Mouse (Mus musculus): ENCODE results near the gene Pkp4. TPM values are rescaled to one million over a fixed set of nuclear protein-coding genes. Genes with fewer than 3 reads are reported as not detected.

The Pkp4 gene
- polyA plus RNA-seq, 1 experiment, result 203 TPM

- DNase-seq, result no peak
- TF ChIP-seq POLR2A (IDR thresholded peaks at IDR 0.05; ENCODE audit: borderline replicate concordance, insufficient read depth, low read length), result no peak
- TF ChIP-seq CTCF (IDR thresholded peaks at IDR 0.05; ENCODE audit: borderline replicate concordance, insufficient read depth, low read depth, low read length), result no peak
- WGBS, result 68% methylated on average over 5 of the region's 5 CpGs
- H3K4me1 ChIP-seq (ENCODE audit: control insufficient read depth, insufficient read depth, low read length), result peaks cover 29% of the 10 kb centered on the region
- H3K27me3 ChIP-seq (ENCODE audit: control insufficient read depth, insufficient read depth, low read length), result no peaks in the 10 kb centered on the region
- no peak overlapping the region for H3K27ac ChIP-seq (ENCODE audit: insufficient read depth, low read length)
- no peak overlapping the region for H3K4me3 ChIP-seq (replicated peaks; ENCODE audit: insufficient read depth, low read depth, low read length)
These were observed 32.5 kb downstream of the Pkp4 start for GRCm38 (mm10) chr2:59193117-59193516.

- H3K4me1 ChIP-seq (ENCODE audit: control insufficient read depth, insufficient read depth, low read length), result no peaks in the 10 kb centered on the region; the same call in none of the 2 replicates
- H3K27ac ChIP-seq (ENCODE audit: insufficient read depth, low read length), result no peak overlapping the region
- TF ChIP-seq CTCF (IDR thresholded peaks at IDR 0.05; ENCODE audit: borderline replicate concordance, insufficient read depth, low read depth, low read length) (no peak), POLR2A (IDR thresholded peaks at IDR 0.05; ENCODE audit: borderline replicate concordance, insufficient read depth, low read length) (no peak)
- no peaks in the 10 kb centered on the region for H3K27me3 ChIP-seq (ENCODE audit: control insufficient read depth, insufficient read depth, low read length)
- WGBS, result 82% methylated on average over 4 of the region's 4 CpGs
- DNase-seq, result peak in 1 of 2 experiments; percentile 7
- no peak overlapping the region for H3K4me3 ChIP-seq (replicated peaks; ENCODE audit: insufficient read depth, low read depth, low read length)
These were observed 36.5 kb downstream of the Pkp4 start for GRCm38 (mm10) chr2:59197156-59197555.

GRCm38 (mm10) chr2:59199476-59199976 lies 38.9 kb downstream of the Pkp4 start:
- Histone ChIP-seq H3K4me3 (replicated peaks; ENCODE audit: insufficient read depth, low read depth, low read length) (no peak overlapping the region), H3K4me1 (ENCODE audit: control insufficient read depth, insufficient read depth, low read length) (peaks cover 13% of the 10 kb centered on the region), H3K27ac (ENCODE audit: insufficient read depth, low read length) (no peak overlapping the region), H3K27me3 (ENCODE audit: control insufficient read depth, insufficient read depth, low read length) (no peaks in the 10 kb centered on the region)
- TF ChIP-seq POLR2A (IDR thresholded peaks at IDR 0.05; ENCODE audit: borderline replicate concordance, insufficient read depth, low read length) (no peak), CTCF (IDR thresholded peaks at IDR 0.05; ENCODE audit: borderline replicate concordance, insufficient read depth, low read depth, low read length) (no peak)
- 91% methylated on average over 5 of the region's 5 CpGs for WGBS
- peak in 1 of 2 experiments; percentile 9 for DNase-seq

GRCm38 (mm10) chr2:59200511-59200910 lies 39.9 kb downstream of the Pkp4 start:
- Histone ChIP-seq H3K27me3 (ENCODE audit: control insufficient read depth, insufficient read depth, low read length) (no peaks in the 10 kb centered on the region), H3K4me1 (ENCODE audit: control insufficient read depth, insufficient read depth, low read length) (peaks cover 17% of the 10 kb centered on the region), H3K27ac (ENCODE audit: insufficient read depth, low read length) (no peak overlapping the region), H3K4me3 (replicated peaks; ENCODE audit: insufficient read depth, low read depth, low read length) (no peak overlapping the region)
- no peak for TF ChIP-seq CTCF (IDR thresholded peaks at IDR 0.05; ENCODE audit: borderline replicate concordance, insufficient read depth, low read depth, low read length)
- TF ChIP-seq POLR2A (IDR thresholded peaks at IDR 0.05; ENCODE audit: borderline replicate concordance, insufficient read depth, low read length), result no peak
- no peak for DNase-seq
- 85% methylated on average over 3 of the region's 3 CpGs for WGBS

- TF ChIP-seq POLR2A (IDR thresholded peaks at IDR 0.05; ENCODE audit: borderline replicate concordance, insufficient read depth, low read length) (no peak), CTCF (IDR thresholded peaks at IDR 0.05; ENCODE audit: borderline replicate concordance, insufficient read depth, low read depth, low read length) (no peak)
- Histone ChIP-seq H3K4me3 (replicated peaks; ENCODE audit: insufficient read depth, low read depth, low read length) (no peak overlapping the region), H3K27me3 (ENCODE audit: control insufficient read depth, insufficient read depth, low read length) (no peaks in the 10 kb centered on the region), H3K27ac (ENCODE audit: insufficient read depth, low read length) (0 out of 2 replicates have a peak overlapping the region, but pooled peaks have one; percentile 31), H3K4me1 (ENCODE audit: control insufficient read depth, insufficient read depth, low read length) (peaks cover 28% of the 10 kb centered on the region)
- DNase-seq, result peak in 1 of 2 experiments; percentile 35
- WGBS, result 40% methylated on average over 5 of the region's 5 CpGs
These were observed 42.3 kb downstream of the Pkp4 start for GRCm38 (mm10) chr2:59202930-59203329.

GRCm38 (mm10) chr2:59203627-59204425 lies 43.2 kb downstream of the Pkp4 start:
- Histone ChIP-seq H3K4me3 (replicated peaks; ENCODE audit: insufficient read depth, low read depth, low read length) (no peak overlapping the region), H3K27me3 (ENCODE audit: control insufficient read depth, insufficient read depth, low read length) (no peaks in the 10 kb centered on the region), H3K27ac (ENCODE audit: insufficient read depth, low read length) (no peak overlapping the region), H3K4me1 (ENCODE audit: control insufficient read depth, insufficient read depth, low read length) (peaks cover 28% of the 10 kb centered on the region)
- TF ChIP-seq POLR2A (IDR thresholded peaks at IDR 0.05; ENCODE audit: borderline replicate concordance, insufficient read depth, low read length) (no peak), CTCF (IDR thresholded peaks at IDR 0.05; ENCODE audit: borderline replicate concordance, insufficient read depth, low read depth, low read length) (no peak)
- DNase-seq, result peak in 1 of 2 experiments; percentile 11
- WGBS, result 54% methylated on average over 3 of the region's 3 CpGs

- Histone ChIP-seq H3K4me3 (replicated peaks; ENCODE audit: insufficient read depth, low read depth, low read length) (no peak overlapping the region), H3K27me3 (ENCODE audit: control insufficient read depth, insufficient read depth, low read length) (no peaks in the 10 kb centered on the region), H3K4me1 (ENCODE audit: control insufficient read depth, insufficient read depth, low read length) (peaks cover 28% of the 10 kb centered on the region), H3K27ac (ENCODE audit: insufficient read depth, low read length) (no peak overlapping the region)
- TF ChIP-seq POLR2A (IDR thresholded peaks at IDR 0.05; ENCODE audit: borderline replicate concordance, insufficient read depth, low read length) (no peak), CTCF (IDR thresholded peaks at IDR 0.05; ENCODE audit: borderline replicate concordance, insufficient read depth, low read depth, low read length) (no peak)
- peak in 1 of 2 experiments; percentile 23 for DNase-seq
- WGBS, result 50% methylated on average over 9 of the region's 9 CpGs
These were observed 44.4 kb downstream of the Pkp4 start for GRCm38 (mm10) chr2:59205092-59205491.

GRCm38 (mm10) chr2:59206190-59206589 lies 45.5 kb downstream of the Pkp4 start:
- Histone ChIP-seq H3K4me1 (ENCODE audit: control insufficient read depth, insufficient read depth, low read length) (peaks cover 32% of the 10 kb centered on the region), H3K27ac (ENCODE audit: insufficient read depth, low read length) (no peak overlapping the region), H3K27me3 (ENCODE audit: control insufficient read depth, insufficient read depth, low read length) (no peaks in the 10 kb centered on the region), H3K4me3 (replicated peaks; ENCODE audit: insufficient read depth, low read depth, low read length) (no peak overlapping the region)
- TF ChIP-seq CTCF (IDR thresholded peaks at IDR 0.05; ENCODE audit: borderline replicate concordance, insufficient read depth, low read depth, low read length) (no peak), POLR2A (IDR thresholded peaks at IDR 0.05; ENCODE audit: borderline replicate concordance, insufficient read depth, low read length) (no peak)
- peak; percentile 43 to 52 for DNase-seq
- WGBS, result 64% methylated on average over 2 of the region's 2 CpGs
